Mouse (Mus musculus) forebrain, embryonic 12.5 days (tissue): Measurements from ENCODE around the gene 1700024G13Rik. TPM values are rescaled to one million over a fixed set of nuclear protein-coding genes. Genes with fewer than 3 reads are reported as not detected.
"Not testable (repeated sequence)": the region's sequence is repeated elsewhere in the genome, so short reads cannot be mapped to it uniquely, and the experiment has no call there.

Experiments used
- ATAC-seq: fragments of 200-750 bp; cut with Nextera tagmentation; 2 replicates; pipeline ENCODE4 v1.8.0; 2017; ENCODE audit warnings: moderate TSS enrichment; ENCODE audit not compliant: low FRiP score
- H3K27ac ChIP-seq: fragments of 300-500 bp; sonication (generic); 2 replicates; pipeline ENCODE4 v1.5.1; 2016; ENCODE audit warnings: mild to moderate bottlenecking
- H3K27me3 ChIP-seq: fragments of 300-500 bp; sonication (generic); 2 replicates; pipeline ENCODE4 v1.6.1; 2016; ENCODE audit warnings: mild to moderate bottlenecking
- H3K36me3 ChIP-seq: fragments of 300-500 bp; sonication (generic); replicated peaks from 2 replicates; pipeline ENCODE4 v1.6.1; 2016; ENCODE audit warnings: mild to moderate bottlenecking
- H3K4me1 ChIP-seq: fragments of 300-500 bp; sonication (generic); 2 replicates; pipeline ENCODE4 v1.6.1; 2016
- H3K4me2 ChIP-seq: fragments of 300-500 bp; sonication (generic); 2 replicates; pipeline ENCODE4 v1.6.1; 2016; ENCODE audit warnings: mild to moderate bottlenecking, moderate library complexity
- H3K4me3 ChIP-seq: fragments of 300-500 bp; sonication (generic); replicated peaks from 2 replicates; pipeline ENCODE4 v1.5.1; 2016; ENCODE audit warnings: mild to moderate bottlenecking
- H3K9ac ChIP-seq: fragments of 300-500 bp; sonication (generic); 2 replicates; pipeline ENCODE4 v1.6.1; 2016; ENCODE audit warnings: mild to moderate bottlenecking
- H3K9me3 ChIP-seq: fragments of 300-500 bp; sonication (generic); 2 replicates; pipeline ENCODE4 v1.6.1; 2016
- WGBS: fragments of 180-500 bp; shearing (Covaris S2); methylation state at CpG from one replicate; pipeline ENCODE4 v1.1.7; 2016; 5-methylcytosine and 5-hydroxymethylcytosine counted together
- polyA plus RNA-seq: library from polyadenylated mRNA; unstranded; fragments of >200 nt; fragmentation: Nextera tagmentation; extraction: Ambion mirVana; gene quantifications from 2 replicates; pipeline ENCODE4 v1.2.1, GENCODE M21; 2016

1700024G13Rik gene
- polyA plus RNA-seq, 1 experiment from 2014 or later: not detected

- no peak overlapping the region for H3K4me3 ChIP-seq
- no peak overlapping the region for H3K9ac ChIP-seq
- no peaks in the 10 kb centered on the region for H3K9me3 ChIP-seq
Measured at GRCm38 (mm10) chr14:32372510-32372909, 15.7 kb downstream of the 1700024G13Rik start.

GRCm38 (mm10) chr14:32369756-32370155, 18.4 kb downstream of the 1700024G13Rik start:
- H3K4me3 ChIP-seq: no peak overlapping the region
- 77% methylated on average over 7 of the region's 7 CpGs for WGBS
- H3K9me3 ChIP-seq: no peaks in the 10 kb centered on the region
- no peaks in the 10 kb centered on the region for H3K4me1 ChIP-seq
- no peak overlapping the region for H3K4me2 ChIP-seq
- ATAC-seq: no peak
- H3K9ac ChIP-seq: no peak overlapping the region
- H3K27ac ChIP-seq: no peak overlapping the region
- H3K36me3 ChIP-seq: no peaks in the 10 kb centered on the region
- no peaks in the 10 kb centered on the region for H3K27me3 ChIP-seq

More at GRCm38 (mm10) chr14:32372510-32372909, 15.7 kb downstream of the 1700024G13Rik start:
- Histone ChIP-seq H3K4me1 (no peaks in the 10 kb centered on the region), H3K36me3 (no peaks in the 10 kb centered on the region), H3K27me3 (peaks cover 11% of the 10 kb centered on the region), H3K4me2 (no peak overlapping the region), H3K27ac (no peak overlapping the region)
- 85% methylated on average over 2 of the region's 2 CpGs for WGBS
- no peak for ATAC-seq

GRCm38 (mm10) chr14:32364359-32364758, 23.8 kb downstream of the 1700024G13Rik start:
- WGBS: 62% methylated on average over 7 of the region's 7 CpGs
- no peak overlapping the region for H3K27ac ChIP-seq
- H3K27me3 ChIP-seq: no peaks in the 10 kb centered on the region
- no peaks in the 10 kb centered on the region for H3K36me3 ChIP-seq
- no peak overlapping the region for H3K4me3 ChIP-seq
- no peaks in the 10 kb centered on the region for H3K9me3 ChIP-seq
- H3K4me2 ChIP-seq: no peak overlapping the region
- no peak overlapping the region for H3K9ac ChIP-seq
- no peaks in the 10 kb centered on the region for H3K4me1 ChIP-seq
- ATAC-seq: no peak

- not testable (repeated sequence) for H3K27me3 ChIP-seq, H3K4me3 ChIP-seq, H3K9ac ChIP-seq, H3K9me3 ChIP-seq, ATAC-seq, H3K4me1 ChIP-seq, H3K27ac ChIP-seq, H3K4me2 ChIP-seq
- 25% methylated on average over 6 of the region's 6 CpGs for WGBS
- H3K36me3 ChIP-seq: peaks cover 16% of the 10 kb centered on the region; the same call in 1 of the 2 replicates
Measured at GRCm38 (mm10) chr14:32351181-32351920, 36.8 kb downstream of the 1700024G13Rik start.

- no peak for ATAC-seq
- H3K36me3 ChIP-seq: peaks cover 46% of the 10 kb centered on the region
Measured at GRCm38 (mm10) chr14:32347307-32347706, 40.9 kb downstream of the 1700024G13Rik start.

GRCm38 (mm10) chr14:32344694-32345093, 43.5 kb downstream of the 1700024G13Rik start:
- WGBS: 86% methylated on average over 9 of the region's 10 CpGs
- no peak overlapping the region for H3K27ac ChIP-seq
- H3K4me2 ChIP-seq: no peak overlapping the region
- H3K36me3 ChIP-seq: peaks cover 72% of the 10 kb centered on the region
- H3K9me3 ChIP-seq: no peaks in the 10 kb centered on the region
- H3K27me3 ChIP-seq: no peaks in the 10 kb centered on the region
- H3K4me3 ChIP-seq: no peak overlapping the region
- H3K9ac ChIP-seq: no peak overlapping the region
- H3K4me1 ChIP-seq: no peaks in the 10 kb centered on the region
- ATAC-seq: no peak

More at GRCm38 (mm10) chr14:32347307-32347706, 40.9 kb downstream of the 1700024G13Rik start:
- H3K4me2 ChIP-seq: no peak overlapping the region
- no peak overlapping the region for H3K27ac ChIP-seq
- WGBS: 95% methylated on average over 9 of the region's 9 CpGs
- no peak overlapping the region for H3K9ac ChIP-seq
- H3K4me1 ChIP-seq: no peaks in the 10 kb centered on the region
- H3K4me3 ChIP-seq: no peak overlapping the region
- H3K9me3 ChIP-seq: no peaks in the 10 kb centered on the region
- H3K27me3 ChIP-seq: no peaks in the 10 kb centered on the region

GRCm38 (mm10) chr14:32344176-32344575, 44.0 kb downstream of the 1700024G13Rik start:
- Histone ChIP-seq H3K4me3 (no peak overlapping the region), H3K27ac (no peak overlapping the region), H3K36me3 (peaks cover 78% of the 10 kb centered on the region), H3K9ac (no peak overlapping the region), H3K27me3 (no peaks in the 10 kb centered on the region), H3K4me2 (no peak overlapping the region), H3K9me3 (no peaks in the 10 kb centered on the region), H3K4me1 (no peaks in the 10 kb centered on the region)
- WGBS: 96% methylated on average over 7 of the region's 7 CpGs
- ATAC-seq: no peak

- no peak overlapping the region for H3K4me2 ChIP-seq
- no peak overlapping the region for H3K27ac ChIP-seq
- no peaks in the 10 kb centered on the region for H3K4me1 ChIP-seq
- H3K9me3 ChIP-seq: no peaks in the 10 kb centered on the region
- no peak for ATAC-seq
- H3K36me3 ChIP-seq: peaks cover 78% of the 10 kb centered on the region
- no peak overlapping the region for H3K4me3 ChIP-seq
- no peaks in the 10 kb centered on the region for H3K27me3 ChIP-seq
- H3K9ac ChIP-seq: no peak overlapping the region
- WGBS: 95% methylated on average over 7 of the region's 7 CpGs
Measured at GRCm38 (mm10) chr14:32341823-32342222, 46.4 kb downstream of the 1700024G13Rik start.

GRCm38 (mm10) chr14:32336547-32336946, 51.6 kb downstream of the 1700024G13Rik start:
- no peak for ATAC-seq
- H3K9ac ChIP-seq: no peak overlapping the region
- WGBS: 85% methylated on average over 11 of the region's 11 CpGs
- H3K36me3 ChIP-seq: peaks cover 69% of the 10 kb centered on the region
- no peak overlapping the region for H3K4me2 ChIP-seq
- H3K9me3 ChIP-seq: no peaks in the 10 kb centered on the region
- H3K4me3 ChIP-seq: no peak overlapping the region
- H3K27me3 ChIP-seq: no peaks in the 10 kb centered on the region
- no peak overlapping the region for H3K27ac ChIP-seq
- no peaks in the 10 kb centered on the region for H3K4me1 ChIP-seq

GRCm38 (mm10) chr14:32336021-32336420, 52.2 kb downstream of the 1700024G13Rik start:
- no peak overlapping the region for H3K9ac ChIP-seq
- 86% methylated on average over 6 of the region's 6 CpGs for WGBS
- no peaks in the 10 kb centered on the region for H3K4me1 ChIP-seq
- H3K4me2 ChIP-seq: no peak overlapping the region
- peaks cover 63% of the 10 kb centered on the region for H3K36me3 ChIP-seq
- H3K9me3 ChIP-seq: no peaks in the 10 kb centered on the region
- no peak for ATAC-seq
- H3K27ac ChIP-seq: no peak overlapping the region
- H3K27me3 ChIP-seq: no peaks in the 10 kb centered on the region
- H3K4me3 ChIP-seq: no peak overlapping the region

GRCm38 (mm10) chr14:32332515-32333445, 55.4 kb downstream of the 1700024G13Rik start:
- no peak overlapping the region for H3K27ac ChIP-seq
- no peak overlapping the region for H3K9ac ChIP-seq
- peaks cover 38% of the 10 kb centered on the region for H3K36me3 ChIP-seq
- H3K27me3 ChIP-seq: no peaks in the 10 kb centered on the region
- no peak overlapping the region for H3K4me3 ChIP-seq
- 89% methylated on average over 20 of the region's 20 CpGs for WGBS
- ATAC-seq: no peak
- H3K4me1 ChIP-seq: no peaks in the 10 kb centered on the region
- no peaks in the 10 kb centered on the region for H3K9me3 ChIP-seq
- H3K4me2 ChIP-seq: no peak overlapping the region

- no peak for ATAC-seq
- Histone ChIP-seq H3K27me3 (no peaks in the 10 kb centered on the region), H3K27ac (no peak overlapping the region), H3K4me2 (no peak overlapping the region), H3K9ac (no peak overlapping the region), H3K4me3 (no peak overlapping the region), H3K9me3 (no peaks in the 10 kb centered on the region), H3K4me1 (peaks cover 4% of the 10 kb centered on the region), H3K36me3 (peaks cover 3% of the 10 kb centered on the region)
- 87% methylated on average over 9 of the region's 9 CpGs for WGBS
Measured at GRCm38 (mm10) chr14:32327366-32327765, 60.8 kb downstream of the 1700024G13Rik start.
